Mouse (Mus musculus): ENCODE data around the gene Nudt4.

GRCm38 (mm10) chr10:95569441-95569840, 5.5 kb upstream of the Nudt4 start:
- TF ChIP-seq CHD2 (IDR thresholded peaks at IDR 0.05; ENCODE audit: low read depth, low read length) (no peak), ZC3H11A (IDR thresholded peaks at IDR 0.05; ENCODE audit: borderline replicate concordance, low read depth, low read length) (no peak), HCFC1 (IDR thresholded peaks at IDR 0.05; ENCODE audit: borderline replicate concordance, insufficient read depth, low read length) (no peak), ZNF384 (IDR thresholded peaks at IDR 0.05; ENCODE audit: low read depth, low read length) (no peak)
